Mouse (Mus musculus) CH12.LX (cell line): ENCODE measurements around the gene Spats2.

Source experiments
- POLR2A ChIP-seq: IDR thresholded peaks from 2 replicates; pipeline ENCODE4 v1.6.1; 2011; ENCODE audit warnings: low read depth, mild to moderate bottlenecking, improper control_type of control experiment, low read length
- USF2 ChIP-seq: conservative IDR thresholded peaks from 2 replicates; pipeline ENCODE4 v1.6.1; 2011; ENCODE audit warnings: low read depth, low read length, improper control_type of control experiment

GRCm38 (mm10) chr15:99078181-99078910, 47.4 kb upstream of the Spats2 start:
- TF ChIP-seq POLR2A (peak; percentile 18; the same call in 1 of the 2 replicates), USF2 (no peak)
